Mouse (Mus musculus): ENCODE results near the gene Ap2m1.

GRCm38 (mm10) chr16:20509349-20509748 is 25.9 kb upstream of the Ap2m1 start:
- TF ChIP-seq GATA1 (IDR thresholded peaks at IDR 0.05; ENCODE audit: low read length) (no peak), TAL1 (IDR thresholded peaks at IDR 0.05; ENCODE audit: low read length) (no peak)

Data from erythroblast, embryonic 14.5 days (primary cell).